Mouse (Mus musculus): ENCODE data around the gene Dync1i1. TPM values are rescaled to one million over a fixed set of nuclear protein-coding genes. Genes with fewer than 3 reads are reported as not detected.

Dync1i1 gene
- polyA plus RNA-seq, 1 experiment from 2014 or later = 4.5 TPM

GRCm38 (mm10) chr6:6052696-6053095 is 327.3 kb downstream of the Dync1i1 start:
- H3K9me3 ChIP-seq (replicated peaks) = no peaks in the 10 kb centered on the region
- no peak overlapping the region for H3K9ac ChIP-seq
- no peak overlapping the region for H3K4me3 ChIP-seq
- no peaks in the 10 kb centered on the region for H3K27me3 ChIP-seq
- no peaks in the 10 kb centered on the region for H3K4me1 ChIP-seq
- no peak overlapping the region for H3K27ac ChIP-seq
- no peak for ATAC-seq (ENCODE audit: low FRiP score)
- 65% methylated on average over 11 of the region's 11 CpGs for WGBS
- no peak overlapping the region for H3K4me2 ChIP-seq (replicated peaks)
- no peaks in the 10 kb centered on the region for H3K36me3 ChIP-seq

- ATAC-seq (ENCODE audit: low FRiP score) = no peak
- Histone ChIP-seq H3K4me1 (peaks cover 7% of the 10 kb centered on the region; the same call in 1 of the 2 replicates), H3K9me3 (replicated peaks) (no peaks in the 10 kb centered on the region), H3K27ac (no peak overlapping the region), H3K36me3 (no peaks in the 10 kb centered on the region), H3K4me2 (replicated peaks) (no peak overlapping the region), H3K9ac (no peak overlapping the region), H3K27me3 (no peaks in the 10 kb centered on the region), H3K4me3 (no peak overlapping the region)
- 82% methylated on average over 3 of the region's 3 CpGs for WGBS
Measured at GRCm38 (mm10) chr6:6053946-6054345, 328.5 kb downstream of the Dync1i1 start.

DNA sequence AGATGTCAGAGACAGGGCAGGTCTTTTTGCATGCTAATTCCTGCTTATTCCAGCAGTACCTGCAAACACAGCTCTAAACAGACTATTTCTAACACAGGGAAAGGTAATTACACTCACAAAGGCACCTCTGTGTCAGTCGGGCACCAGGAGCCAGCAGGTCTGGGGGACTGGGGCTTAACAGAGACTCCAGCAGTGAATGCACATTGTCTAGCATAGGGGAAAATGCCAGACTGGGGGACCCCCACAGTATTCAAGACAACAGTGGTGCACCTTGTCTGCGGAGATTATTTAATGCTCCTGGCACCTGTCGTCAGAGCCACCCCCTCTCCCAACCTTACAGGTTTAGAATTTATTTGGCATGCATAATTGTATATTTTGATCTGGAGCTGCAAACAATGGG is 333.1 kb downstream of the Dync1i1 start:
- no peak overlapping the region for H3K27ac ChIP-seq
- no peaks in the 10 kb centered on the region for H3K27me3 ChIP-seq
- no peak for ATAC-seq (ENCODE audit: low FRiP score)
- H3K9me3 ChIP-seq (replicated peaks) = no peaks in the 10 kb centered on the region
- peaks cover 9% of the 10 kb centered on the region; the same call in 1 of the 2 replicates for H3K4me1 ChIP-seq
- H3K4me2 ChIP-seq (replicated peaks) = no peak overlapping the region
- no peaks in the 10 kb centered on the region for H3K36me3 ChIP-seq
- H3K4me3 ChIP-seq = no peak overlapping the region
- H3K9ac ChIP-seq = no peak overlapping the region
- 34% methylated on average over 3 of the region's 3 CpGs for WGBS

- Histone ChIP-seq H3K4me2 (replicated peaks) (no peak overlapping the region), H3K27me3 (no peaks in the 10 kb centered on the region), H3K36me3 (no peaks in the 10 kb centered on the region), H3K27ac (no peak overlapping the region), H3K4me1 (peaks cover 7% of the 10 kb centered on the region), H3K9me3 (replicated peaks) (no peaks in the 10 kb centered on the region), H3K4me3 (no peak overlapping the region), H3K9ac (no peak overlapping the region)
- no peak for ATAC-seq (ENCODE audit: low FRiP score)
- 91% methylated on average over 6 of the region's 6 CpGs for WGBS
Measured at GRCm38 (mm10) chr6:6067201-6067600, 341.8 kb downstream of the Dync1i1 start.

DNA sequence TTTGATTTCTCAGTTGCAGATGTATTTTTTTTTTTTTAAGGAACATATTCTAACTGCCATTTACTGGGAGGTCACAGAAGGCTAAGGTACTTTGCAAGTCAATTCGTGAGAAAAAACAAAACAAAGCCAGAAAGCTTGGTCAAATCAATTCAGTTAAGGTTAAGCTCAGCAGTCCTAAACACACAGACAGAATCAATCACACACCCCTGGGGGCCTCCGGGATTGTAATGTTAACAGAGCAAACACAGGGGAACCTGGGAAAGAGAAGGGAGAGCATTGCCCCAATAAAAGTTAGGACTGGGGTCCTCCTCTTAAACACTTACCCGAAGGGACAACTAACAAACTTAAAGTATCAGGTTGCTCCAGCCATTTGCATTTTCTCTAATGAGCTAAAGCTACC is 344.6 kb downstream of the Dync1i1 start:
- Histone ChIP-seq H3K4me2 (replicated peaks) (no peak overlapping the region), H3K27ac (no peak overlapping the region), H3K9me3 (replicated peaks) (no peaks in the 10 kb centered on the region), H3K36me3 (no peaks in the 10 kb centered on the region), H3K27me3 (no peaks in the 10 kb centered on the region), H3K9ac (no peak overlapping the region), H3K4me1 (peaks cover 7% of the 10 kb centered on the region), H3K4me3 (no peak overlapping the region)
- ATAC-seq (ENCODE audit: low FRiP score) = no peak
- WGBS = 7% methylated on average over 3 of the region's 3 CpGs

- WGBS = 82% methylated on average over 7 of the region's 7 CpGs
- Histone ChIP-seq H3K9ac (no peak overlapping the region), H3K4me1 (peaks cover 7% of the 10 kb centered on the region), H3K4me3 (no peak overlapping the region), H3K4me2 (replicated peaks) (no peak overlapping the region), H3K9me3 (replicated peaks) (no peaks in the 10 kb centered on the region), H3K27me3 (no peaks in the 10 kb centered on the region), H3K36me3 (no peaks in the 10 kb centered on the region), H3K27ac (no peak overlapping the region)
- no peak for ATAC-seq (ENCODE audit: low FRiP score)
Measured at GRCm38 (mm10) chr6:6071038-6071437, 345.6 kb downstream of the Dync1i1 start.

DNA sequence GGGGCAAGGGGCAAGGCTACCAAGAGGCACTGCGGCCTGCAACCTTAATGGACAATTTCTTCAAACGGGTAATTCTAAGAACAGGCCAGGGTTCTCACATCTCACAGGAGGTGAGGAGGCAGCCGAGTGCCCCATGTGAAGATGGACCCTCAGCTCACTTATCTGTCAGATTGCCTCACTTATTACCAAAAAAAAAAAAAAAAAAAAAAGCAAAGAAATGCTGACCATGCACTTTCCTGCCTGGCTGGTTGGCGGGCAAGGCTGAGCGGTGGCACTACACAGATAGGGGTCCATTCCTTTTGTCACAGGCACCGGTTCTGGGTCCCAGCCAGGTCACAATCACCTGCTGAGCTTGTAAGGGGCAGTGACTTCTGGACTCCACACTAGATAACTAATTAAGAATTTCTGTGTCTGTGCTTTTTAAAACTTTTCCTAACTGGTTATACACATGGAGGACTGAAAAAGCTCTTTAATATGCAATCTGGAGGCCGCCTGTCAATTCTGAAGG is 350.6 kb downstream of the Dync1i1 start:
- 79% methylated on average over 7 of the region's 7 CpGs for WGBS
- no peak overlapping the region for H3K4me2 ChIP-seq (replicated peaks)
- no peak overlapping the region for H3K9ac ChIP-seq
- no peaks in the 10 kb centered on the region for H3K9me3 ChIP-seq (replicated peaks)
- H3K36me3 ChIP-seq = no peaks in the 10 kb centered on the region
- H3K4me3 ChIP-seq = no peak overlapping the region
- H3K4me1 ChIP-seq = no peaks in the 10 kb centered on the region
- no peaks in the 10 kb centered on the region for H3K27me3 ChIP-seq
- no peak for ATAC-seq (ENCODE audit: low FRiP score)
- no peak overlapping the region for H3K27ac ChIP-seq

GRCm38 (mm10) chr6:6077234-6077633 is 351.8 kb downstream of the Dync1i1 start:
- WGBS = 83% methylated on average over 4 of the region's 4 CpGs
- no peaks in the 10 kb centered on the region for H3K4me1 ChIP-seq
- H3K4me2 ChIP-seq (replicated peaks) = no peak overlapping the region
- H3K4me3 ChIP-seq = no peak overlapping the region
- H3K9ac ChIP-seq = no peak overlapping the region
- no peaks in the 10 kb centered on the region for H3K36me3 ChIP-seq
- no peaks in the 10 kb centered on the region for H3K9me3 ChIP-seq (replicated peaks)
- H3K27me3 ChIP-seq = no peaks in the 10 kb centered on the region
- ATAC-seq (ENCODE audit: low FRiP score) = no peak
- no peak overlapping the region for H3K27ac ChIP-seq

Other genes starting within 250 kb of the Dync1i1 start
- 1.4 and 1.6 TPM in 2 replicates for gene Pdk4, start 229.3 kb upstream of the Dync1i1 start, polyA plus RNA-seq (2016; fragmentation: Nextera tagmentation; extraction: Ambion mirVana)